Mouse (Mus musculus) intestine, embryonic 14.5 days (tissue): Measurements from ENCODE around the gene Tex50. TPM values are rescaled to one million over a fixed set of nuclear protein-coding genes. Genes with fewer than 3 reads are reported as not detected.

Source experiments
- polyA plus RNA-seq: library from polyadenylated mRNA; unstranded; fragments of >200 nt; fragmentation: Nextera tagmentation; extraction: Ambion mirVana; gene quantifications from 2 replicates; pipeline ENCODE4 v1.2.1, GENCODE M21; 2014

Gene Tex50
- polyA plus RNA-seq, 1 experiment from 2014 or later, result 0.19 TPM

Other genes starting within 250 kb of the Tex50 start
- 1.9 and 2.0 TPM in 2 replicates for gene Serpinc1, start 180.7 kb downstream of the Tex50 start, polyA plus RNA-seq
- gene Zbtb37, start 124.5 kb downstream of the Tex50 start, polyA plus RNA-seq, result 6.6 and 8.1 TPM in 2 replicates
- 44.0 and 44.8 TPM in 2 replicates for gene Dars2, start 88.7 kb downstream of the Tex50 start, polyA plus RNA-seq
- gene Cenpl, start 88.6 kb downstream of the Tex50 start, polyA plus RNA-seq, result 28.9 and 29.5 TPM in 2 replicates
- 15.0 and 16.7 TPM in 2 replicates for gene Klhl20, start 27.8 kb downstream of the Tex50 start, polyA plus RNA-seq
- 1.4 and 1.6 TPM in 2 replicates for gene Ankrd45, start 16.6 kb downstream of the Tex50 start, polyA plus RNA-seq
- 518 and 523 TPM in 2 replicates for gene Prdx6, start 91.9 kb upstream of the Tex50 start, polyA plus RNA-seq
- gene Tnfsf4, start 236.1 kb upstream of the Tex50 start, polyA plus RNA-seq, result 0.09 TPM in 1 of 2 replicates, not detected in the other